Mouse (Mus musculus): ENCODE measurements at regions not wholly inside any gene's neighbourhood (a gene's known extent, or its start where the extent isn't known, plus 50 kb on each side); places are given as distances from the start of the nearest gene placed in this dataset.

DNA sequence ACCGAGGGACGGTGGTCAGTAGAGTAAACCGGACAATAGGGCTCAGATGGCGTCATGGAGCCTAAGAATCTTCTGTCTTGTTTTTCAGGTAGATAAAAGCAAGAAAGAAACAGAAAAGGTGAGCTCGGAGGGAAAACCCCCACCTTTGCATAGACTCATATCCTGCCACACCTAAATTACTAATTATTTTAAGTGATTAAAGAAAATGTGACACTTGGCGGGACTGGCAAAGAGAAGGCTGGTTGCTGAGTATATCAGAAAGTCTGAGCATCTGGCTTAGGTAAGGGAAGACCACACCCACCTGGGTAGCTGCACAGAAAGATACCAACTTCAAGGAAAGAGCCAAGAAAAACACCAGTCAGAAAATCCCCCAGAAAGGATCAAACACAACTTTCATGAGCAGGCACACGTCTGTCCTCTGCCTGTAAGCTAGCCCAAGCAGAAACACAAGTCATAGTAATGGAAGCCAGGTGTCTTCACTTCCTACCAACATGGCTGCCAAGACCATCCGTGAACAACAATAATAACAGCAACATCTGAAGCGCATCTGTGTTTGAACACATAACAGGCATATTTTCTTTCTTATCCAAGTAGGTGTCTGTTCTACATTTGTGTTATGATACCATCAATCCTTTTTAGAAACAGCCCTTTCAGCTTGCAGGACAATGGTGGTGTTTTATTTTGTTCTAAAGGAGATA lies 198.3 kb upstream of the Jarid2 start:
- no peak for DNase-seq

DNA sequence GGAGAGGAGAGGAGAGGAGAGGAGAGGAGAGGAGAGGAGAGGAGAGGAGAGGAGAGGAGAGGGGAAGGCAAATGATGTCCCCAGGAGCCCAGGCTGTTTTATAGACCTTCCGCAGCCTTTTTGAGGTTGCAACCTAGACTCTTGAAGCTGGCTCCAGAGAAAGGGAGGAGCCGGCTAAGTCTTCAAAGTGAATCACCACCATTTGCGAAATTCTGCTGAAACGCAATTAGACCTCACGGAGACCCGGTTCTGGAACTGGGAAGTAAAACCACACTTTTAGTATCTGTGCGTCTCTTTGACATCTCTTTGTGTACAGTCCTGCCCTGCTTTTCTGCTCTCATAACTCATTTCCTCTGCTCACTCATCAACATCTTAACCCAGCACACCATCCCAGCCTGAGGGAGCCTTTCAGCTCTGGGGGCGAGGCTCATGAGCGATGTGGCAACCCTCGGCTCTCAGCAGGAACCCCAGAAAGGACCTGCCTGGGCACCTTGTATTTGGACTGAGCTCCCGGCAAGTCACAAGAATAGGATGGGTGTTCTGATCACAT lies 196.6 kb upstream of the Jarid2 start:
- DNase-seq: no peak

DNA sequence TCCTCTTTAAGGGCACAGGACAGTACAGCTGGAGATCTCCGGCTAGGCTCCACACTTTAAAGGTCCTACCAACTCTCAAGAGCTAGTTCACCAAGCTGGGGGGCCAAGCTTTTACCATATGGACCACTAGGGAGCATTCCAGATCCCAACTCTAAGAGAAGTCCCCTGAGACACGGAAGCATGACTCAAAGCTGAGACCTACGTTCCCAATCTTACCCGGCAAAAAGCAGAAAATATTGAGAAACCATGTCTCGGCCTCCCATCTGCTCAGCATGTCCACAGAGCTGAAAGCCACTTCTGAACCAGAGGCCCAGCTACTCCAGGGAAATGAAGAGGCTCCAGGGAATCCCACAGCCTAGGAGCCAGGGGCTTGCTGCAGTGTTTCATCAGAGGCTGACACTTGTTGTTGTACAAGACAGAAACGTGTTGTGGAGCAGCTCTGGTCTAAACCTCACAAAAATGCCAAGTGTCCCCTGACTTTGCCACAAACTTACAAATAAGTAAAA lies 194.6 kb upstream of the Jarid2 start:
- DNase-seq: no peak

DNA sequence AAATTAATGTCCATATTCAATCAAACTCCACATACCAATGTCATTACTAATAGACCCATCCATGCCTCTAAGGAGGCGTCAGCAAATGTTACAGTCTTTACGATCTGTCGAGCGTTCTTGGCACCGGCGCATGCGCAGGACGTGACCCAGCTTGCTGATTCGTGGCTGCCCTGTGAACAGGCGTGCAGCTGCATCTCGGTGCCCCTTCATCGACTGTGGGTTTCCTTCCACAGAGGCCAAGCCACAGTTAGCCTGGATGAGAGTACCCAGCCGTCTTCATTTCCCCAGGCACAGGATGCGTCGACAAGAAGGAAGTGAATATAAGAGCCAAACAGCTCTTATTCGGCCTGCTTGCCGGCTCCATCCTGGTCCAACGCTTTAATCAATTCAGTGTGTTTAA lies 193.8 kb upstream of the Jarid2 start:
- DNase-seq: no peak

DNA sequence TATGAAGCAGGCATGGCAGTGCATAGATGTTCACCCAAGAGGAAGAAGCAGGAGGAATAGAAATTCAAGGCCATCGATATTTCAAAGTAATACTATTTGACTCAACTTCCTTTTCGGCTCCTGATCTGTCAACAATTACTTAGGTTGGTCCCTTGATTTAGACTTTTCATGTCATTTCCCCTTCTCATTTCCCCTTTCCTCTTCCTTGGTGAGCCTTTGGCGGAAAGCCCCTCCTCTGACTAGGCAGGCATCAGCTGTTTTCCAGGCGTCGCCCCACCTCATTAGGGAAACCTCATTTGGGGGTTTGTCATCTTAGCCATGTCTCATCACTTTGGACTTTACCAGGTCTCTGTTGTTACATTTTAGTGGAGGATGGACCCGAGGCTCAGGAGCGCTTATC lies 191.0 kb upstream of the Jarid2 start:
- no peak for DNase-seq

DNA sequence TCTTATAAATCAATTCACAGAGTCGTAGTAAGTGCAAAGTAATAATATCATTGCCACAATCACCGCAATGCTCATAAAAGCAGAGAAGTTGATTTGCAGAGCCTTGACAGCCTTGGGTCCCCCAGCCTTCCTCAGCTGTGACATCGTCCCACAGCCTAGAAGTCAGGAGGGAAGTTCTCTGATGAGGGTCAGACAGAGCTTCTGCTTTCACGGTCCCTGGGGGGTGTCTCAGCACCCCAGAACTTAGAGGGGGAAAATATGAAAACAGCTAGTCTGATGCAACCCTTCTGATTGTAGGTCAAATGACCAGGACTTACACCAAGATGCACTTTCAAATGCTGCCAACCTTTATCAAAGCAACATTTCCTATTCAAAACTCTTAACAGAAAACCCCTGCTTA lies 188.9 kb upstream of the Jarid2 start:
- DNase-seq: no peak

DNA sequence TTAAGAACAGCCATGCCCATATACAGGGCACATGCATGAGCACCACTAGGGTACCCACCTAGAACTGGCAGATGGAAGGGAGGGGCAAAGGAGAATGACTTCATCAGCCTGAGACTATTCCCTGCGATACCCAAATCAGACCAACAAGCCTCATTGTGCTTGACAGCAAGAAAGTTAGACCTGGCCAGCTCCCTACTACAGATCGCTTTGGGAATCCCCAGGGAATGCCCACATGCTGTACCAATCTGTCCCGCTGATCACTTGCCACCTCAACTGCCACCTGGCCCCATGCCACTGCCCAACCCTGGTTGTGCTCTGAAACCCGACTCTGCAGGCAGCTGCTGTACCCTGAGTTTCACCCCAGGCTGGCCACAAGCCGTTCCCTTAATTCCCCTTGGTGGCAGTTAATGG lies 188.0 kb upstream of the Jarid2 start:
- no peak for DNase-seq

DNA sequence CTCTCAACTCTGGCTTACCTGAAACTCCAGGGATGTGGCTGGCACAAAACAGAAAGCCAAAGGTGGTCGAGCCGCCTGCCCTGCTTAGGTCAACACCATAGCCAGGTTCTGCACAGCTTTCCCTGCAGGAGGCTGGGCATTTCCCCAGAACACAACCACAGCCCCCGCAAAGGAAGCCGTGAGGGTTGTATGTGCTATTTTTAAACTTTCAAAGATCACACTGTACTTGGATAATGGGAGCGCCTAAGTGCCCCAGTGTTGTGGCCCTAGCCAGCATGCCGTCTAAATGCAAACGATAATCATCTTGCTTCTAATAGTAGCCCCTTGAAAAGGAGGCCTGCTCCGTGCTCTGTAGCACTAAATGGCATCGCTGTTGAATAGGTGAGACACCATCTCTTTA lies 184.5 kb upstream of the Jarid2 start:
- no peak for DNase-seq

DNA sequence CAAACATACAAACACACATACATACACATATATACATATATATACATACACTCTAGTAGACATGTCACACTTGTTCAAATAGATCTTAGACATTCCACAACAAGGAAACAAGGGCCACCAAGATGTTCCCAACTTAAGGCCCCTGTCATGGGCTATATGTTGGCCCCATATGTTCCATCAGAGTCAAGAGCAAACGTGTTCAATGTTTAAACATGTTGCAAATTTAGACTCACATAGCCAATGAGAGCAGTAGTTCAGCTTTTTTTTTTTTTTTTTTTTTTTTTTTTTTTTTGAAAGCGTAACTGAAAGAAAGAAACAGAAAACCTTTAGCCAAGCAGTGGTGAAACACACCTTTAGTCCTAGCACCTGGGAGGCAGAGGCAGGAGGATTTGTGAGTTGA lies 183.0 kb upstream of the Jarid2 start:
- DNase-seq: no peak

DNA sequence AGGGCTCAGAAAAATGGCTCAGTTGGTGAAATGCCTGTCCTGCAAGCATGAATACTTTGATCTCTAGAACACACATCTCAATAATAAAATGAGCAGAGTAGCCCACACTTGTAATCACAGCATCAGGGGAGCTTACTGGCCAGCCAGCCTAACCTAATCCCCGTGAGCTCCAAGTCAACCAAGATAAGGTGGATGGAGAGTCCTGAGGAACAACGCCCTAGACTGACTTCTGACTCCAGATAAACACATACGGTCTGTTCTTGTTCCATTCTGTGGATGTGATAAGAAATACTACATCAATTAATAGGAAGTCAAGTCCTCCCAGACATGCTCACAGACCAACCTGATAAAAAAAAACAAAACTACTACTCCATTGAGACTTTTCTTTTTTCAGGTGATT lies 180.4 kb upstream of the Jarid2 start:
- DNase-seq: no peak

DNA sequence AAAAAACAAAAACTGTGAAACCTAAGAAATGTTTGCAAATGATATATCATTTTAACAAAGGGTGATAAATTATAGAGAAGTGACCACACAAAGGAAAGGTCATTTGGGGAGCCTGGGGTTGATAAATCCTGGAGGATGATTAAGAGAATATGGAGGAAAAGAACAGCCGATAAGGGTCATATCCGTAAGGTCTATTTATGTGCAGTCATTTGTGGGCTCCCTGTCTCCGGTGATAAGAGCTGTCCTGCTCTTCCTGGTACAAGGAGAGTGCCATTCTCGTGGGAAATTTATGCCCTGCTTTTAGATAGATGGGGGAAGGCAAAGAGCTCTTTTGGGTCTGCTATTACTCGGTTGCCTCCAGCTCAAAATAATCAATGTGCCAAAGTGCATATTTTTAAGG lies 175.9 kb upstream of the Jarid2 start:
- no peak for DNase-seq

DNA sequence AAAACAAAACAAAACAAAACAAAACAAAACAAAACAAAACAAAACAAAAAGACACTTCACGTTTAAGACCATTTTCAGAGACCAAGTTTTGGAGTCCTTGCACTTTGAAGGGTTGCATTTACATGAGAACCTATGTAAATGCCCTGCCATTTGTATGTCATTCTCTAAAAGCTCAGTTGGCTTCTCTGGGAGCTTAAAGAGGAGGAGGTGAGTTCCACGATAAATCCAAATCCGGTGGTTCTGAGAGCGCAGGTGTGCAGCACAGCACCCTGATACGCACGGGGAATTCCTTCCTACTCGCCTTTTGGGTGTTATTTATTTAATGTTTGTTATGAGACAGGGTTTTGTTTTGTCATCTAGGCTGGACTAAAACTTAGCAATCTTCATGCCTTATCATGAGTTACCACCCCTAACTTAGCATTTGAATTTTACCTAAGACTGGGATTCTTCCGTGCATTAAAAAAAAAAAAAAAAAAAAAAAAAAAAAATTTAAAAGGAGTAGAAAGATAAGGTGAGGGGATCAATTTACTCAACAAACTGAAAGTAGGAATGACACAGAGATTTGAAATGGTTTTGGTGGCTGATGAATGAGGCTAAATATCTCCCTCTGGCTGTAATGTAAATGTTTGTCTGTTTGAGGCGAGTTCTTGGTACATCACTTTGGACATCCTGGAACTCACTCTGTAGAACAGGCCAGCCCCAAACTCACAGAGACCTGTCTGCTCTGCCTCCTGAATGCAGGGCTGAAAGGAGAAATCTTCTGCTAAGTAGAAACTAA lies 174.4 kb upstream of the Jarid2 start:
- no peak for DNase-seq

DNA sequence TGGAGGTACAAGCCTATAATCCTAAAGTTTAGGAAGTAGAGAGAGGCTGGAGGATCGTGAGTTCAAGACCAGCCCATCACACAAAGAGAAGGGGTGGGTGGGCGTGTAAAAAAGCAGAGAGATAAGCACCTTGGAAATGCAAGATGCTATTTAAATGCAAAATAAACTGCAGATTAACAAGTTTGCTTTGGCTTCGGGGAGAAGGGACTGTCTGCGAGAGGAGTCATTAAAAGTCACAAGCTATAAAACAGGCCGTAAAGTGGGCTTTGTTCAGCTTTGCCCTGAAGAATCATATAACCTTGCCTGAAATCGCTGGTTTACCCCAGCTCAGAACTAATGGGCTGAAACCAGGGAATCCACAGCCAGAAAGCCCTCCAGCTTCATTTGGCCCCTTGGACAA lies 173.3 kb upstream of the Jarid2 start:
- DNase-seq: no peak

DNA sequence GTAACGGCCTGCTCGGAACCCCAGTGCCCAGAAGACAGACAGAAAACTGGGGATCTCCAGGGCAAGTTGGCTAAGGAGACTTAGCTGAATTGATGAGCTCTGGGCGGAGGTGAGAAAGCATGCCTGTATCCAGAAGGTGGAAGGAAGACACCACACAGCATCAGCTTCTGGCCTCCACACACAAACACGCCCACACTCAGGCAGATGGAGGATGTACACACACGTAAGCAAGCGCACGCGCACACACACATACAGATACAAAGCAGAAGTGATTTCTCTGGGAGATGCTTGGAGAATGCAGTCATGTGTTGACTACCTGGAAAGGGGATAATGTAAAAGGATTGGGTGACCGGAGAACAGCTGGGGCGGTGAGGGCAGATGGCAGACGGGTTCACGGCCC lies 171.2 kb upstream of the Jarid2 start:
- peak; percentile 54 for DNase-seq

DNA sequence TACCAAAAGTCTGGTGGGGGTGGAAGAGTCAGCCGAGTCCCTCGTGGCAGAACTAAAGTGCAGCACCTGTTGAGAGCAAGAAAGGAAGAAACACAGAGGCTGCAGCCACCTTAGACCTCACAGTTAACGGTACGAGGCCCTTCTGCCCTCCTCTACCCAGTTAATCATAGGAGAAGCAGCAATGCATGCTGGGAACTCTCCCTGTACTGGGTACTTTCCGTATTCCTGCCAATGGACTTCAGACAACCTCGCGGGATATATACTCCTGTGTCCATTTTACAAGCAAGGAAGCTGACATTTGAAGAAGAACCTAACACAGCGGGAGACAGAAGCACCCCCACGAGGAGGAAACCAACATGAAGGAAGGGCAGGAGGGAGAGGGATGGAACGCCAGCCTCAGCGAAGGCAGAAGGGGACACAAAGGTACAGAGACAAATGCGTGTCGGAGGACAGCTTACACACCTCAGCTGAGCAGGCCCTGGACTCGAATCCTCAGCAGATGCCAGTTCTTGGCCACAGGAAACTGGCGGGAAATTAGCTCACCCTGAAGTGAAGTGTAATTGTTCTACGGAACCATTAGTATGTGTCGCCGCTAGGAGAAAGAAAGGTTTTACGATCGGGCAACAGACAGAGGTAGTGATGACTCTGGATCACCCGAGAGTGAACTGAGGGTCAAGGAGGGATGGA lies 170.6 kb upstream of the Jarid2 start:
- DNase-seq: no peak

DNA sequence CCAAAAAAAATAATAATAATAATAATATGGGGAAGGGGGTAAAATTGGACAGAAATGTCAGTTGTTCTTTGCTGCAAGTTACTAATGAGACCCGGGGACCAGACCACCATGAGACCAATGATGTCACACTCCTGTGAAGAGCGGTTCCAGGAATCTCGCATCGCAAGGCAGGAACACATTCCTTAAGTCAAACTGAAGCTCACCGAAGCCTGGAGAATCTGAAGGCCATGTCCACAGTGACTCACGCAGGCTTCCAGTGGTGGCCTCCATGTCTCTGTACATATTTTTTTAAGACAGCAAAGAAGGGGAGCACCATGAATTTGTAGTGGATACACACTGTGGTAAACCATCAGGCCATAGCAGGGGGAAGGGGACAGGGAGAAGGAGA lies 170.1 kb upstream of the Jarid2 start:
- no peak for DNase-seq

DNA sequence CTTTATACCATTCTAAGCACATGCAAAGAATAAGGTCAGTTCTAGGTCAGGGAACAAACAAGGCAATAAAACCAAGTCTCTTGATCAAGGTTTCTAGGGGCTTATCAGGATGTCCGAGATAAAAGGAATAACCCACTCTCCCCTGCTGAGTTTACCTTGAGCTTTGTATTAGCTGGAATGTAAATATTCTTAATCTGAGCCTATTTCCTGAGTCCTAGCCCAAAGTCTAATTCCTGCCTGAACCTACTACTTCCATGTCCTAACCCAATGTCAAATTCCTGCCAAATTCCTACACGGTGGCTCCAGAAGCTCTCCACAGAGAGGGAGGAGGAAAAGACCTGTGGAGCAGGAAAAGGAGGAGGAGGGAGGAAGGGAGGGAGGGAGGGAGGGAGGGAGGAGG lies 169.6 kb upstream of the Jarid2 start:
- no peak for DNase-seq

DNA sequence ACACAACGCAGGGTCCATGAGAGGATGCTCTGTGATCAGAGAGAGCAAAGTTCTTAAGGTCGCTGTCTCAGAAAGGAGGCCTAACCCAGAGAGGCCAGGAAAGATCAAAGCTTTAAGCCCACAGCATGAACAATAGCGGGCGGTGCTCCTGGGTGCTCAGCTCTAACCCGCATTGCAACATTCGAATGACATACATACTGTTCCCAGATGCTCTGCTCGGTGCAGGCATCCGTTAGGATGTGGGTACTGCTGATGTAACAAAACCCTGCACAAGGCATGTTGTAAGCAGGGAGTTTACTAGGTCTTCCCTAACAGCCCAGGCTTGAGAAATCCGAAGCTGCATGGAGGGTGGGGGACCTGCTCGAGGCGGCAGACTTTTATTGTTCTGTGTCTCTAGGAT lies 164.6 kb upstream of the Jarid2 start:
- no peak for DNase-seq

DNA sequence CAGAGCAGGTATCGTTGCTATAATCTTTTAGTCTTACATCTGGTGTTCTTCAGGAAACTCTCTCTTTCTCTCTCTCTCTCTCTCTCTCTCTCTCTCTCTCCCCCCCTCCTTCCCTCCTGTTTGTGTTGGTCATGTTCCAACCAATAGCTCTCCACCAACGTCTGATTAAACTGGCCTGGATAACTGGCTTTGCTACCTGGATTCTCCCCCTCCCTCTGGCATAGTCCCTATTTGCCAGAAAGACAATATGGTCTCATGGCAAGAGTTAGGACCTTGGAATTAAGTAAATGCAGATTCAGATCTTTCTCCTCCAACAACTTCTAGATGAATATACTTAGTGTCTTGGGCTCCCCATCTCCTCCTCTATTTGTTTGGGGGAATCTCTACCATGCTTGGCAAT lies 161.6 kb upstream of the Jarid2 start:
- DNase-seq: no peak

DNA sequence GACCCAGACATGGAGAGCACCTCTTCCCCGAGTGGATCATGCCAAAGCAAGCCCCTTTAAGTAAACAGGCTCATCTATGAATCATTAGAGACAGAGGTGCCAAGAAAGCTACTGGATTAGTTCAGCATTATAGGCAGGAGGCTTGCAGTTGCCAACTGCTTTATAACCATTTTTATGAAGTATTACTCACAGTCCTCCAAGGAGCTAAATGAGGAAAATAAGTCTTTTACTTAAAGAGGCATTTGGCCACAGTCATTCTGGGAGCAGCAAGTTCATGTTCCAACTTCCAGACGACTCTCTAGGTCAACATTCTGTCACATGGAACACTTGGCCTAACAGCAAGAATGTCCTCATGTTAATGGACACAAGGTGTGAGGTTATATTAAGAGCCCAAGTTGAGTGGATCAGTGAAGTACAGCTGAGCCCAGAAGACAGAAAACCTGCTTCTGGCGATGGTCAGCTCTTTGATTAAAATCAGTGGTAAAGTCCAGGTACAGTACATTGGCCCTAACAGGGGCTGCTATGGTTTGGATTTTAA lies 160.0 kb upstream of the Jarid2 start:
- DNase-seq: no peak

DNA sequence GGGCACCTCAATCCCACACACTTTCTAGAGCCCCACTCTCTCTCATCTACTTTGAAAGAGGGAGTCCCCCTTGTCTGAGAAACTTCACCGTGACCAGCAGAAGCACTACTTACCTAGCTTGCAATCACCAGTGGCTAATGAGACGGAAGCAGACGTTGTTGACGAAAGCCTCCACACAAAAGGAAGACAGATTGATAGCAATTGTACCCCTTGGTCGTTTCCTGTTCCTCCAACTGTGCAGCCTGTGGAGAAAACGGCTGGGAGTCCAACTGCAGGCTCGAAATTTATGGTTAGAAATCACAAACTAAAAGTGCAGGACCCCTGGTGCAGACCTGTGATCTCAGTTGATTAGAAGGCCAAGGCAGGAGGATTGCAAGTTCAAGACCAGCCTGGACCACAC lies 155.8 kb upstream of the Jarid2 start:
- no peak for DNase-seq

DNA sequence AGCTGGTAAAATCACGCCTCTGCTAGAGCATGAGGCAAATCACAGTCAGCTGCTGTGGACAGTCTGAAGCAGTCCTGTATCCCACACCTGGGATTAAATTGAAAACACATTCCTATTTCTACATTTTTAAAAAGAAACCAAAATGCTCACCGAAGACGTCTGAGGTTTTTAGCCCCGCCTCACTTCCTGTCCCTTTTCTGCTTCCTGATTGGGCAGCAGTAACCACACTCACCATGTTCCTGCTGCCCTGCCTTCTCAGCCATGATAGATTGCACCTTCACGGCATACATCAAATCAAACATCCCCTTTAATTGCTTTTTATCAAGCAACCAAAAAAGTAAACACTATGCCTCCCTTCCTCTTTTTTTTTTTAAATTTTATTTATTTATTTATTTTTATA lies 150.1 kb upstream of the Jarid2 start:
- no peak for DNase-seq

DNA sequence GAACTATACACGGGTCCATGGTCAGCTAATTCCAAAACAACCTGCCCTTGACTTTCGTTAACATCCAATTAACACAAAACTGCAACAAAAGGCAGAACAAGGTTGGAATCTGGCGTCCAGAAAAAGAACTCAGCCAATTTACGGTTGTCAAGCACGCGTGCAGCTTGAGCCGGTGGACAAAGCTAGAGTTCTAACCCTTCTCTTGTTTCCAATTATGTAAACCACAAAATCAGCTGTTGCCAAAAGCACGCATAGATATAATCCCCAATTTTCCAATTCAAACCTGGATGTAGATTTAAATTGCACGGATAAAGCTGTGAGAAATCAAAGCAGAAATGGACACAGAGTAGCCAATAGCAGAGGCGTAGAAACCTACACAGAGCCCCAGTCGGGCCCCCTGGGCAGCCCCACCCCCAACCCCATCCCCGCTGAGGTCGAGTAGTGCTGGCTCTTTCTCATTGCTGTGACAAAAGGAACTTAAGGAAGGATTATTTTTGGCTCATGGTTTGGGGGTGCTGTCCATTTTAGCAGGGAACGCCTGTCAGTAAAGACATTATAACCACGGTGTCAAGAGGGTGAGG lies 149.0 kb upstream of the Jarid2 start:
- DNase-seq: no peak

All from right cerebral cortex, adult 18-20 months (tissue).